Mouse (Mus musculus): ENCODE data around the gene Filip1. TPM values are rescaled to one million over a fixed set of nuclear protein-coding genes. Genes with fewer than 3 reads are reported as not detected.

Filip1 gene
- total RNA-seq, 2 experiments from 2014 or later = 73.8 to 75.7 TPM

DNA sequence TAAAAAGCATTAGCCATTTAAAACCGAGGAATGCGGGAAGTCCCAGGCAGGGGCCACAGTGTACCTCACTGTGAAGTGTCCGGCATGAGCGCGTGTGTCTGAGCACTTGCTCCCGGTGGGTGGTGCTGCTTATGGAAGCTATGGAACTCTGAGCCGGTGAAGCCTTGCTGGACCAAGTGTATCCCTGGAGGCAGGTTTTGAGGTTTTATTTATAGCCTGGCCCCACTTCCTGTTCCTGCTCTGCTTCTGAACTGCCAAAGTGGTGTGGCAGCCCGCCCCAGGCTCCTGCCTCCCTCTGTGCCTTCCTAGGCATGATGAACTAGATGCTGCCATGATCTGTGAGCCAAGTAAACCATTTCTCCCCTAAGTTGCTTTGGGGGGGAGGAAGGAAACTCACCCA lies 60.7 kb downstream of the Filip1 start:
- DNase-seq = peak; percentile 40

DNA sequence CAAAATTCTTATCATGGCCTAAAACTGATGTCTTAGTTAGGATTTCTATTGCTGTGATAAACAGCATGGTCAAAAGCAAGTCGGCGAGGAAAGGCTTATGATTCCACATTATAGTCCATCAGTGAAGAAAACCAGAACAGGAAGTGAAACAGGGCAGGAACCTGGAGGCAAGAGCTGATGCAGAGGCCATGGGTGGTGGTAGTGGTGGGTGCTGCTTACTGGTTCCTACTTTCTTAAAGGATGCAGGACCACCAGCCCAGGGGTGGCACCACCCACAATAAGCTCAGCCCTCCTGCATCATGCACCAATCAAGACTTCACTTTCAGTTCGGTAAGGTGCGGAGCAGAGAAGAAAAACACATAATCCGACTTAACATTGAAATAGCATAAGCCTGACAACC lies 61.3 kb downstream of the Filip1 start:
- intact Hi-C loops (cut with DNase I; ENCODE audit: low total_unique reads) = no loop called here

More for the DNA sequence above, 60.7 kb downstream of the Filip1 start:
- intact Hi-C loops (cut with DNase I; ENCODE audit: low total_unique reads) = no loop called here

DNA sequence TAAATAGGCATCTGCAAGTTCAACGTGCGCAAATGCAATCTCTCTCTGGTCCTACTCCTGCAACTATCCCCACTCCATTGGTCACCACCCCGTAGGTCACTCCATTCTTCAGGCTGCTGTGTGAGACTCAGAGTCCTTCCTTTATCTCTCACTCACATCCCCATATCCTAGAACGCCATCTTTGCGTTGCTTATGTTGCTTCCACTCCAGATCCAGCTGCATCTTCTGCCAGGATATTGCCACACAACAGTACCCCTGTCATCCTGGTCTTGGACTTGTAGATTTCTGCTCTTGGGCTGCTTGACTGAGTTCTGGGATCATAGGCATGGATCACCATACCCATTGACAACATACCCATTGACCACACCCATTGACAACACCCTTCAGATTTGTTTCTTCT lies 62.0 kb downstream of the Filip1 start:
- intact Hi-C loops (cut with DNase I; ENCODE audit: low total_unique reads) = no loop called here

More for the DNA sequence above, 61.3 kb downstream of the Filip1 start:
- DNase-seq = no peak

DNA sequence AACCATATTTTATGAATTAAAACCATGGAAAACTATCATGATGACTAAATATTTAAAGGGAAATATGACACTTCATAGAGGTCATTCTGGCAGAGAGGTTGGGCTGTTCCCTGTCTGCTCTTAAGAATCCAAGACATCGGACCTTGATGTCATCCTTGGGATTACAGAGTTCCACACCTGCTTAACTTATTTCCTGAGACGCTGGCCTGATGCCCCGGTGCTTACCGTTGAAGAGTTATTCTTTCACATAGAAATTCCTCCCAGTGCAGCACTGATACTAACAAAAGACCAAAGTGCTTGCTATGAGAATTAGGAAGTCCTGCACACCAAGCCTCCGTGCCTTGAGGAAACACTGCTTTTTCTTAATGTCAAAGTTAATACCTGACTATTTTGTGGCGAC lies 62.6 kb downstream of the Filip1 start:
- intact Hi-C loops (cut with DNase I; ENCODE audit: low total_unique reads) = no loop called here

More for the DNA sequence above, 62.0 kb downstream of the Filip1 start:
- no peak for DNase-seq

DNA sequence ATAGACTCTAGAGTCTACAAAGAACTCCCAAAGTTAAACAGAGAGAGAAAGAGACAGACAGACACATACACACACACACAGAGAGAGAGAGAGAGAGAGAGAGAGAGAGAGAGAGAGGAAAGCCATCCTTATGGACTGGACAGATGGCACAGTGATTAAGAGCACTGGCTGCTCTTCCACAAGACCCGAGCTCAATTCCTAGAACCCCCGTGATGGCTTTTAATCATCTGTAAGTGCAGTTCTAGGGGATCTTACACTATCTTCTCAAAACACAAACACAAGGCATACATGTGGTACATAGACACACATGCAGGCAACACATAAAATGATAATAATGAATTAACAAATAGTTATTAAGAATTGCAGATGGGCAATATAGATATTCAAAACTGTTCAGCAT lies 64.3 kb downstream of the Filip1 start:
- intact Hi-C loops (cut with DNase I; ENCODE audit: low total_unique reads) = no loop called here
- DNase-seq = no peak

More for the DNA sequence above, 62.6 kb downstream of the Filip1 start:
- no peak for DNase-seq

DNA sequence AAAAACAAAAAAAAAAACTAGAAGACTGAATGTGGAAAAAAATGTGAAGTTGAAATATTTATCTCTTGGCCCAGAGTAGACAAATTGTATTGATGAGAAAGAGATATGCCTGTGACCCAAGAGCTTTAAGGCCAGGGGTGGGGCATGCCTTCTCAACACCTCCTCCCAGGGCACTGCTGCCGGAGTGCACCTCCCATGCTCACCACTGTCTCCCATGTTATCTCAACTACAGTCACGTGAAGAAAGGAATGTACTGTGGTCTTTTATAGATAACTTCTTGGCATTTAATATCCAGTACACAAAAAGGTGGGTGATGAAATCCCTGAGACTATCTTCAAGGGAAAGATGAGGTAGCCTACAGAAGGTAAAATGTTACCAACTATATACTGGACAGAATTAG lies 64.7 kb downstream of the Filip1 start:
- intact Hi-C loops (cut with DNase I; ENCODE audit: low total_unique reads) = no loop called here
- DNase-seq = no peak

DNA sequence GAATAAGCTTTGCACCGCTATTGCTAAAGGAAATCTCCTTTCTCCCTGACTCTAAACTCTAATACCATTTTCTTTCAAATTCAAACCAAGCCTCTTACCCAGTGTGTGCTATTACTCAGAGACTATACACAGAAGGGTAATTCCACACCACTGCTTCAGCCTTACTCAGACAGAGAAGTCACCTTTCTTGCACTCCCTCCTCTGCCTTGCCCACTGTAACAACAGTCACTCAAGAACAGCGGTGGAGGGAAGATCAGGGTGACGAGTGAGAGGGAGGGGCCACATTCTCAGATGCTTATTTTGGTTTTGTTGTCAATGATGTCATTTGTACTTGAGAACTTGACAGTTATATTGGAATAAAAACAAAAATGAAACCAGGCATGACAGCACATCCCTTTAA lies 65.2 kb downstream of the Filip1 start:
- intact Hi-C loops (cut with DNase I; ENCODE audit: low total_unique reads) = no loop called here
- DNase-seq = no peak

DNA sequence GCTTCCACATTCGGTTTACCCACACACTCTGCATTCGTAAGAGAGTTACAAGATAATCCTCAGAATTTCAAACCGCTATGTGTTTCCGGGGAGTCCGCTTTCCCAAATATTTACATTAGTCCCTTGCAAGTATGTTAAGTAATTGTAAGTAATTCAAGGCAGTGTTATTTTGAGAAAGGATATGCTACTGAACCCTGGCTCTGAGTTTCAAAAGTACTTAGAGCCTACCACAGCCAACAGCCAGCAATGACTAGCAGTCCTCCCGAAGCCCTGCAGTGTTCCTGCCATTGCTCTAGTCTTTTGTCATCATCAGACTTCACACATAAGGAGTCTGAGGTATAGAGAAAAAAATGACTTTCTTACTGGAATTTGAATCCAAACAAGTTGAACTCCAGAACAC lies 67.8 kb downstream of the Filip1 start:
- DNase-seq = no peak
- intact Hi-C loops (cut with DNase I; ENCODE audit: low total_unique reads) = no loop called here

DNA sequence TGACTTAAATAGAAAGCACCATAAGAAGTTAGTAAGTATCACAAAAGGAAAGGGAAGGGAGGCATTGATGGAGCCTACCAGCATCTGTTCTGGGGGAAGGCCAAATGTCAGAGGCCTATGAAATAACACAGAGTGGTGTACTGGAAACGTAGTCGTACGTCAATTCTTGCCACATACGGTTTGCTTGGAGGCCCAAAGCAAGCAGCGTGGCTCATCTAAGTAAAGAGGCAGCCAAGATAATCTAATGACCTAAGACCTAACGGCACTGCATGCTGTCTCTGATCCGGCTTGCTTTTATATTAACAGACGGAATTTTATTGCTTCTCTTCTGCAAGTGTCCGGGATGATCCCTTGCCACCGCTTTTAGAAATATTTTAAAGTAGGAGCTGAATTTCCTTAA lies 68.7 kb downstream of the Filip1 start:
- intact Hi-C loops (cut with DNase I; ENCODE audit: low total_unique reads) = no loop called here

DNA sequence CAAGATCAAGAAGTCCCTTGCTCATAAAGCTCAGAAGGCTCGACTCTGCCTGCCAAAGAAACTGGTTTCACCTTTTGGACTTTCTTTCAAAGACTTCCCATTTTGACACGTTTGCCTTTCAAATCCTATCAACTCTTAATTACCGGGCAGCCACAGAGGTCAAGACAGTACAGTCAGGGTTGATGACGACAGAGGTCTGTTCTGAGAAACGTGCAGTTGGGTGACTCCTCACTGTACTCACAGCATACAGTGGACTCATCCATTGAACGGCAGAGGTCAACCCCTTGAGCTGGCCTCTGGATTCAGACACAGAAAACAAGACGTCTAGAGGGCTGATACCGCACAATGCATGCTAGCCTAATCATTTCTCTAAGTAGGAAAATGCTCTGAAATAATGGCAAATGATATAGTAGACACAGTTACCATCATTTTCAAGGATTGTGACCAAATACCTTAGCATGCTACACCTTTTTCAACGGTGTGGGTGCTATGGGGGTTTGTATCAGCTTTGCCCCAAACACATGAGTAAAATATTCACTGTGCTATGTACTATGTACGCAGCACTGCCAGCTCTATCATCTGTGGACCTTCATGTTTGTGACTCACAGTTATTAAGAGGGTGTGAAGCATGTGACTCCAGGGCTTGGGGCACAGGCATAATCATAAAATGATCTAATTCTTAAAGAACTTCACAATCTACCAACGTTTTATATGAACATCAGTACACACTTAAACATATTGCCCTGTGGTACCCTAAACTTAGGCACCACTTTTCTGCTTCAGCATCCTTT lies 74.0 kb downstream of the Filip1 start:
- no peak for DNase-seq
- intact Hi-C loops (cut with DNase I; ENCODE audit: low total_unique reads) = no loop called here

More for the DNA sequence above, 68.7 kb downstream of the Filip1 start:
- DNase-seq = no peak

DNA sequence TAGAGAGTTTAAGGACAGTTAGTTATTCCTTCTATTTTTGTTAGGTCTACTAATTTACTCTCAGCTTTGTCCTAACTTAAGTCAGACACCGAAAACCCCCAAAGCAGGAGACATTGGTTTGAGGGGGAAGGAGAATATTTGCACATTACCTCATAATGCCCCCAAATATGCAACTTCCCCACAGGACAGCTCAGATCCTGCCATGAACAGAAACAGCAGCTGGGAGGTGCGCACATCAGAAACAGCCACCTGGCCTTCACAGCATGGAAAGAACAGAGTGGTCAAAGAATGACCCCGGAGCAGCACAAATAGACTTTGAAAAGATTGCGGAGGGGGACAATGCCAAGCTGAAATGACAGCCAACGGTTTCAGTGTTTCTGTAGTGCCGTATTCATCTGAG lies 75.1 kb downstream of the Filip1 start:
- no peak for DNase-seq
- intact Hi-C loops (cut with DNase I; ENCODE audit: low total_unique reads) = no loop called here

DNA sequence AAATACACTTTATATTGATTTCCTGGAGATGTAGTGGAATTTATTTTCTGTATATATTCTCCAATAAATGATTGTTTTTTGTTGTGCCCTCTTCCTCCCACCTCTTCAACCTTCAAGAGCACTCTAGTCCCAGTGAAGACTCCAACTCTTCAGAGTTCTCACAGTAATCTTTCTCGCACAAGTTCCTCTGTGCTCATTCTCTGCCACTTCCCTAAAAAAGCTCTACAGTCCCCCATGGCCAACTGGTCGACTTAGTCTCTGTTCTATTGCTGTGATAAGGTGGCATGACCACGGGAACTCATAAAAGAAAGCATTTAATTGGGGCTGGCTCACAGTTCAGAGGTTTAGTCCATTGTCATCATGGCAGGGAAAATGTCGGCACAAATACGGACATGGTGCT lies 80.1 kb downstream of the Filip1 start:
- DNase-seq = no peak
- intact Hi-C loops (cut with DNase I; ENCODE audit: low total_unique reads) = no loop called here

DNA sequence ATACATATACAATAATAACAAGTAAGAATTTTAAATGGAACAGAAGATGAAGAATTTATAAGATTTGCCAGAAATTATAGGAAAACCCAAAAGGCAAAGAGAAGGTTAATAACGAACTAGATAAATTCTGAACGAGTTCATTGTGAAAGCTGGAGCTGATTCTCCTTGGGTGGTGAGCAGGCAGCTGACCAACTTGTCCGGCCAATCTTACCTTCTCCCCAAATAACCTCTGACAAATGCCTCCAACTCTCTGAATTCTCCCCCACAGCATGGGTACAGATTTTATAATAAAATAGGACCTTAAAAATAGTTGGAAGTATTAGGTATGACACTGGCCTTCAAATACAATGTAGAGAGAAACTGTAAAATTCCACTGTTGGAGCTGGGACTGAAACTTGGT lies 84.6 kb downstream of the Filip1 start:
- intact Hi-C loops (cut with DNase I; ENCODE audit: low total_unique reads) = no loop called here
- no peak for DNase-seq

DNA sequence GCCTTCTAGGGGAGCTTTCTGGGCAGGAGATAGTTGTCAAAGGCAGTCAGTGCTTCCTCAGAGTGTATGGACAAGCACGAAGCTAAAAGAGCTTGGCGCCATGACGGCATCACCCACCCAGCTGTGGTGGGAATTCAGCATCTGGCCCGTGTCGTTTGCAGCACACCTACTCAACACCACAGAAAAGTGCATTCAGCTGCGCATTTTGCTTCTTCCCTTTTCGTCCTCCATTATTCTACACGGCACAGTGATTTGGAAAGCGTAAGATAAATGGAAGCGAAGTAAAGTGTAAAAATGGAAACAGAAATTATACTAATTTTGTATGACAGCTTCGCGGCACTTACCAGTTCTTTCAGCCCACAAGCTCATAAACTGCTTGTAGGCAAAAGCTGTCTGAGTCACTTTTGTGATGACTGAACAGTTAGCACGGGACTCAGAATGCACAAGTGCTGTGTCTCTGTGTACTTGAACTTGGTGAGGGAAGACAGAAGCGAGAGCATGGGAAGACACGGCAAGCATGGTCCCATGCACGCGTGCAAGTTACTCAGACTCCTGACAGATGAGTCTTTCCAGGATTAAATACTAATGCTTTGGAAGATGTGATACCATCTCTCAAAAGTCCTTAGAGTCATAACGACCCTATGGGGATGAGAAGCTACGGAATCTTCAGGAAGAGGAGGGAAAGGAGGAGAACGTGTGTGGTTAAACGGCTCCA lies 85.3 kb downstream of the Filip1 start:
- intact Hi-C loops (cut with DNase I; ENCODE audit: low total_unique reads) = no loop called here
- no peak for DNase-seq

DNA sequence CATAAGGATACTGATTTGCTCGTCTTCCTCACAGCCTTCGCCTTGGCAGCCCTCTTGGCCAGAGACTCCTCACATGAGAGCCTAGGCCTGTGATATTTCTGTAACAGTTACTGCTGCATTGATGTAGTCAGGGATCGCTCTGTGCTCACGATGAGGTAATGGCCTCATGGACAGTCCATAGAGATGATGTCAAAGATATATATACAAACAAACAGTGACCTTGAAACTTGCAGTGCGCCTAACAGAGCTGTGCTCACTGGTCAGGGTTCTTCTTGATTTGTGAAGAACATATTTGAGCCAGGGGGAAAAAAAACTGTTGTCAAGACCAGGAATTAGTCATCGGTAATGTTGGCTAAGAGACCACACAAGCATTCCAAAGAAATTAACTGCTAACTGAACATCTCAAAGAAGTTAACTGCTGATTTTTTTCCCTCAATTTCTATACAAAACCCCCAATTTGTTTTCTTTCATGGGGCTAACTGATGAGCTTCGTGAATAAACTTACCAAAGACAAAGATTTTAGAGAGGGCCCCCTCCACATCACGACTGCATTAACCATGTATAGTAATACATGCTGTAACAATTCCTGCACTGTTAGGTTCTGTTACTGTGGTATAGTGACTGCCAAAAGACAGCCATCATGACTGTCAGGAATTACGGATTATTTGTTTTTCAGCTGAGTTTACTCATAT lies 86.0 kb downstream of the Filip1 start:
- intact Hi-C loops (cut with DNase I; ENCODE audit: low total_unique reads) = no loop called here
- peak; percentile 26 for DNase-seq

DNA sequence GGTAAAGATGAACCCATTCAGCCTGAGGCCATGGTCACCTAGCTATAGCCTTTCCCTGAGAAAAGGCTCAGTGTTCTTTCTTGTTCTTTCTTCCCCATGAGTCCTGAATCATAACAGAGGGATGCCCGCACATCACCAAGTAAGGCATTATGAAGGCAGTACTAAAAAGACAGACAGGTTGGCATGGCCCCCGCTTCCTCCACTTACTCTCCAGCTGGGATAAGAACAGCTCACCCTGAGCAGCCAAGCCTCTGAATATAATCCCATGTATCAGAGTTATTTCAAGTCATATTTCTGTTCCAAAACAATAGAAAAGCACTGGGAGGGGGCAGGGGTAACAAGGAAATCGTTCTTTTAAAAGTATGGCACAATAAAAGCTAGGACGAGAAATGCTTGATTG lies 86.7 kb downstream of the Filip1 start:
- no peak for DNase-seq
- intact Hi-C loops (cut with DNase I; ENCODE audit: low total_unique reads) = no loop called here

DNA sequence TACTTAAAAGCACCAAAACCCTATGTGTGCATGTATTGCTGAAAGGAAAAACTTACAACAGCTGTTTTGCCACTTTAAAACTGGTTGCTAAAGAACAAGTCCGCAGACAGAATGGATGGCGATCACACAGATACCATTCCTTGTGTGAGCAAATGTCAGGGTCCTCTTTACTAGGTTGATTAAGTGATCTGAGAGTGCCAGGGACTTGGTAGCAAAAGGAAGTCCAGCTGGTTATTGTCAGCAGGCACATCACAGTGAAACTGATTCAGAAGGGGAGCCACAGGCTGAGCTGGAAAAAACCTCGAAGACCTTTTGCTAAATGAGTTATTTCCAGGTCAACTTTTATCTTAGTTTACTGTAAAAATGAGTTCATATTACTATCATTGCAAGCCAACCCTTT lies 89.4 kb downstream of the Filip1 start:
- intact Hi-C loops (cut with DNase I; ENCODE audit: low total_unique reads) = no loop called here
- no peak for DNase-seq

DNA sequence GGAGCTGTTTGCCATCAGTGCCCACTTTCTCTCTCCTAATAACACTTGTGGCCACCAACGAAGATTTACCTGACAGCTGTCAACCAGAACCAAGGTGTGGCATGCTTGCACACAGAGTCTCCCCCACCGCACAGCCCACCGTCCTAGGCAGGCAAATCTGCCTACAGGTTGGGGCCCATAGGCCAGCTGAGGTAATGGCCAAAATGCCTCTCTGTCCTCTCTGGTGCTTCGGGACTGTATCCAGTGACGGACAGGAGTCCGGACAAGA lies 90.2 kb downstream of the Filip1 start:
- intact Hi-C loops (cut with DNase I; ENCODE audit: low total_unique reads) = no loop called here
- no peak for DNase-seq

DNA sequence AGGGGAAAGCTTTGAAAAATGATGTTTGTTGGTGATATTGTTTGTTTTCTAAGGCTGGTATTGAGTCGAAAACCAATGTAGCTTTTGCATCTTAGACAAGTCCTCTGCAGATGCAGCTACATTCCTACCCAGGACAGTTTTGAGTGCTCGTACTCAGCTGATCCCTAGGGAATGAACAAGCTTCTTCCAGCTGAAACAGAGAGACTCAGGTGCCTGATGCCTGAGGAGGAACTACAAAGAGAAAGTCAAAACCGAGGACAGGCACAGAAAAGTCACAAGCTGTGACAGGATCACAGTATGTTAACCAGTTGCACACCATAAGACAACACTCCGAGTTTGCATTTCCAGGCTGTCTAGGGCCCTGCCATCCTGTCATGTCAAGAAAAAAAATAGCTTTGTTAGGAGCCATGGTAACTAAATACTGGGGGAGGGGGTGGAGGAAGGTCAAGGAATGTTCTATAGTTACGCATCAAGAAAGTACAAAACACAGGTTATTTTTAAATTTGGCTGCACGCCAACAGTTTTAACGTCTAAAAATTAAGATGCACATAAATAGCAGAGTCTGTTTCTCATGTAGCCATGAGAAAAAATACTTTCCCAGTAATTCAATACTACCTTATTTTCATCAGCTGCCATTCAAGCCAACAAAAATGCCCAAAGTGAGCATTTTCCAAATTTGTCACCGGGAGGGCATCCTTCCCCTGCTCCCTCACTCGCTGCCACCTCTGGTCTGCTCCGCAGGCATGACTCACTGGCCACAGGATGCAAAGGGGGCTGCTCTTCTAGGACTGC lies 90.8 kb downstream of the Filip1 start:
- no peak for DNase-seq
- intact Hi-C loops (cut with DNase I; ENCODE audit: low total_unique reads) = no loop called here

DNA sequence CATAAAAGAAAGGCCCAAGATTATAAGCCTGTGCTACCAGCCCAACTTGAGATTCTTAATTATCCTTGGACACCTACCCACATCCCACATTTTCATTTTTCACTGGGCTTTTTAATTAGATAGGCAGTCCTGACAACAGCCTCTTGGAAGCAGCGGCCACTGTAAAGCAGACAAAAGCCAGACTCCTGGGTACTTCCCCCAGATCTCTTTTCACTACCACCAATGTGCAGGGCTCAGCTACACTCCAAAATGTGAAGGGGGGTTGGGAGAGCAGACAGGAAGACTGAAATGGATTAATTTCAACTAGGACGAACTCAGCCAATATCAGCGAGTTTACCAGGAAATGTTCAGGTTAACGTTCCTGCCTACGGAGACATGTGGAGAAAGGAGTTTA lies 92.1 kb downstream of the Filip1 start:
- DNase-seq = no peak
- intact Hi-C loops (cut with DNase I; ENCODE audit: low total_unique reads) = no loop called here

Data from gastrocnemius, postnatal 14 days (tissue).